Mouse (Mus musculus): ENCODE measurements around the gene Gnb5.

Gene Gnb5

DNA sequence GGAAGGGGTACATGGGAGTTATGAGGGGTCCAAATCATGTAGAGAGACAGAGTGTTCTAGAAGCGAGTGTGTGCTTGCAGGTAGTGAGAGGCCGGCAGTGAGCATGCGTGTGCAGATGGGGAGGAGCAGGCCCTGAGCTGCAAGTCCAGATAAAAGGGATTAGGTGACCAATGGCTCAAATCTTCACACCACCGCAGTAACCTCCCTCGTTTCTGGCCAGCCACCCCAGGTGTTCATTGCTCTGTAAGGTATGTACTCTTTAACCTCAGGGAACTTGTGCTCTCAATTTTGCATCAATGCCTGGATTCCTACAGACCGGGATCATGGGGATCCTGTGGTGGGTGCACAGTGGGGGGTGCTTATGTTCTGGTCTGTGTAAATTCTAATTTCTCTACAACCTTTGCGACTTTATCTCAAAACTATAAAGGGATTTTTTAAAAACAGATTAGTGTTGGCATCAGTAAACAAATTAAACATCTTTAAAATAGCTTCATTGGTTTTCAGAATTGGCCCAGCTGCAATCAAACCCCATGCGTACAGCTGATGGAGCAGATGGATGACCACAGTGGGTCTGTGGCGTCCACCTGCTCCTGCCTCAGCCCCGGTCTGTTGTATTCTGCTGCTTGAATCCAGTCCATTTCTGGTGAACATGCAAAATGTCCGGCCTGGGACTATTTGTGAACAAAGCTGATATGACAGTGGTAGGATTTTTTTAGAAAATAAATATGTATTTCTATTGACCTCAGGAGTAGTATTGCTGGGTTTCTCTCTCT is at the start of gene Gnb5:
TSS of gene Gnb5 (plus strand) at position 163 of the 773 bp plus-strand sequence.
- DNase-seq, result no peak

DNA sequence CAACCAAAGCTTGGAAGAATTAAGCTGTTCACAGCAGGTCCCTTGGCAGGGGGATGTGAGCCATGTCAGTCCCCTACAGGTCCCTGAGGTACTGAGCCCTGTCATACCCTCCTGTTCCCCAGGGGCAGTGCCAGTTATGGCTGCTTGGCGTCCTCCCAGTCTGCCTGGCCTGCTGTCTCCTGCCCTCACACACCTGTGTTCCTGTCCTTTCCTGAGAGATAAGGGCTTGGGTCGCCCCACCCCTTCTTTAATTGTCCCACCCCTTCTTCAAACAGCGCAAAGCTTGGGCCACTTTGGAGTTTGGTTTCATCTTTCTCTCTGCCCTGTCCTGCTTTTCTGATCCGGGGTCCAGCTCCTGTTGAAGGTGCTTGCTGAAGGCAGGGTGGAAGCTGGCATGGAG is 47.3 kb upstream of the Gnb5 start:
- DNase-seq, result no peak

GRCm38 (mm10) chr9:75259656-75260055 is 46.4 kb upstream of the Gnb5 start:
- DNase-seq, result no peak

DNA sequence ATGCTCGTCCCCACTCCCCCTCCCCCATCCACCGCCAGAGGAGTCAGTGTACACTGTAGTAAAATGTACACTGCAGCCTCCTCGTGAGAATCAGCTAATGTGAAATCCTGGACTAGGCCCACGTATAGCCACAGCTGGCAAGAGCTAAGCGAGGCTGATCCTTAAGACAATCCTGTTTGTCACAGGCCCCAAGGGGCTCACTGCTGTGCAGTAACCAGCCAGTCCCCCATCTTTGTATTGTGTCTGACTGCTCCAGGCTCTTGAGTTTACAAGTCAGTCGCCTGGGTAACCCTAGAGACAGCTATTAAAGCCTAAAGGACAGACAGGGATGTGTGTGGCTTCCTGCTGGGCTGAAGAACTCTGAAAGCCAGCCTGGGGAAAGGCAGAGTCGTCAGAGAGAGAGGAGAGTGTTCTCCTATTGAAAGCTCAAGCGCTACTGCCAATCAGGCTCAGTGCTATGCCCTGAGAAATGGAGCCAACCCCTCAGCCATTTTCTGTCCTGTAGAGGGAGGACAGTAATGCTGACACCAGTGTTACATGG is 44.7 kb upstream of the Gnb5 start:
- no peak for DNase-seq

- DNase-seq, result no peak
These were observed 43.8 kb upstream of the Gnb5 start for GRCm38 (mm10) chr9:75262235-75262826.

GRCm38 (mm10) chr9:75264008-75264718 is 41.9 kb upstream of the Gnb5 start:
- DNase-seq, result peak; percentile 48 to 67

DNA sequence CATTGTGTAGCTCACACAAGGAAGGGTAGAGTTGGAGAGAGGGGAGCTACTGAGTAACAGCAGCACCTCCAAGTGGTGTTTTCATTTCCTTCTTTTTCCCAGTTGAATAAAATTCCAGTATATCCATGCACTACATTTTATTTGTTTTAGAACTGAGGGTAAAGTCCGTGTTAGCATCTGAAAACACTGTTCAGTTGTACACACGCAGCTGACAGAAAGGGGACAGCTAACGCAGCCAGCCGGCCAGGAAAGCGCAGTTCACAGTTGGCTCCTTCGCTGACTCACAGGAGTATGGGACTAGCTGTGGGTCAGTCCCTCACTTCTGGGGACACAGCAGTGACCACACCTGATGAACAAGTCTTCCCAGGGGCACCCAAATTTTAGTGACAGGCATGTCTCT is 38.9 kb upstream of the Gnb5 start:
- no peak for DNase-seq

DNA sequence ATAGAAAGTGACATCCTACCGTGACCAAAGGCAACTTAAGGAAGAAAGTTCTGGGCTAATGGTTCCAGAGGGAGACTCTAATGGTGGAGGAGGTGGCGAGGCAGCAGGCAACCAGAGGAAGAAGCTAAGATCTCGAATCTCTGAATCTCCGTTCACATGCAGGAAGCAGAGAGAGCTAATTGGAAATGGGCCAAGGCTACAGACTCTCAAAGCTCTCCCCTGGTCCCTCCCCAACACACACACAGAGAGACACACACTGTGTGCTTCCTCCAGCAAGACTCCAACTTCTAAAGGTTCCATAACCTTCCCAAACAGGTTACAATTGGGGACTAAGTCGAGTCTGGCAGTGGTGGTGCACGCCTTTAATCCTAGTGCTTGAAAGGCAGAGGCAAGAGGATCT is 35.7 kb upstream of the Gnb5 start:
- DNase-seq, result no peak

GRCm38 (mm10) chr9:75271539-75271938 is 34.5 kb upstream of the Gnb5 start:
- DNase-seq, result no peak

GRCm38 (mm10) chr9:75273646-75274045 is 32.4 kb upstream of the Gnb5 start:
- DNase-seq, result no peak

- DNase-seq, result no peak
These were observed 31.6 kb upstream of the Gnb5 start for GRCm38 (mm10) chr9:75274486-75274885.

- DNase-seq, result no peak
These were observed 31.0 kb upstream of the Gnb5 start for GRCm38 (mm10) chr9:75275051-75275450.

DNA sequence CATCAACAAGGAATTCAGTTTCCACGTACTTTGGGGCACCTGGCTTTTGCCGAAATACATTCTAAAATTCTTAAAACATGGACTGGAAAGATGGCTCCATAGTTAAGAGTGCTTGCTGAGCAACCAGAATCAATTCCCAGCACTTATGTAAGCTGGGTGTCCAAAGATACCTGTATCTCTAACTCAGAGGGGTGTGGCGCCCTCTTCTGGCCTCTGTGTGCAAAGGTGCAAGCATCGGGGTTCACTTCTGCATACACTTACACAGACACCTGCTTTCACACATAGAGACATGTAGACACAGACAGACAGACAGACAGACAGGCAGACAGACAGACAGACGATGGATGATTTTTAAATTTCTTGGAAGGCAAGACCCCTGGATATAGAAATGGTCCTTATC is 25.3 kb upstream of the Gnb5 start:
- DNase-seq, result peak; percentile 42 to 51

- no peak for DNase-seq
These were observed 23.9 kb upstream of the Gnb5 start for GRCm38 (mm10) chr9:75282179-75282578.

GRCm38 (mm10) chr9:75282830-75283229 is 23.3 kb upstream of the Gnb5 start:
- peak in 1 of 2 experiments; percentile 33 for DNase-seq

- DNase-seq, result no peak
These were observed 22.5 kb upstream of the Gnb5 start for GRCm38 (mm10) chr9:75283636-75284035.

- DNase-seq, result no peak
These were observed 20.7 kb upstream of the Gnb5 start for GRCm38 (mm10) chr9:75285363-75285762.

DNA sequence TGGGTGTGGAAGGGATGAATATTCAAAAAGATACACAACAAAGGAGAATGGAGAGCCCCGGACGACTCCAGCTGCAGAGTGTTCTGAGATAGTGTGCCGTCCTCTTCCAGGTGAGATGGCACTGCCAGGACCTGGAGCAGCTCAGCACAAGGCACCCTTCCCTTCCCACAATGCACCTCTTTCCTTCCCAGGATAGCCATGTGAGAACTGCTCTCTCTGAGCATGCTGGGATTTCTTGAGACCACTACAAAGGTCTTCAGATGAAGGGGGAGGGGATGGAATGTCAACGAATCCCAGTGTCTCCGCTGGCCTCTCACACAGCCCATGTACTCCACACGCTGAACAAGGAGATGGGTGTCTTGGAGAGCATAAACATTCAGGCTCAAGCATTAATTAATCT is 18.5 kb upstream of the Gnb5 start:
- DNase-seq, result no peak

GRCm38 (mm10) chr9:75289545-75289944 is 16.5 kb upstream of the Gnb5 start:
- peak in 1 of 2 experiments; percentile 38 for DNase-seq

- DNase-seq, result no peak
These were observed 6.7 kb upstream of the Gnb5 start for GRCm38 (mm10) chr9:75299342-75299741.

DNA sequence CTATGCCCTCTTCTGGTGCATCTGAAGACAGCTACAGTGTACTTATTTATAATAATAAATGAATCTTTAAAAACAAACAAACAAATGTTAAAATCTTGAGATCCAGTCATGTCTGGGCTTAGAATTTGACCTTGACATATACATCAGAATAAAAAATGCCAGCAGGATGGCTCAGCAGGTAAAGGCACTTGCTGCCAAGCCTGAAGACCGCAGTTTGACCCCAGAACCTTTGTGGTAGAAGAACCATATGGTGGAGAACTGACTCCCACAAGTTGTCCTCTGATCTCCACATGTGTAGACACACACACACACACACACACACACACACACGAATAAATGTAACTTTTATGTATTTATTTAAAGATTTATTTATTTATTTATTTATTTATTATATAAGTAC is 3.1 kb upstream of the Gnb5 start:
- DNase-seq, result no peak

GRCm38 (mm10) chr9:75303701-75304261 is 2.3 kb upstream of the Gnb5 start:
- DNase-seq, result no peak

GRCm38 (mm10) chr9:75304286-75304685 is 1.8 kb upstream of the Gnb5 start:
- no peak for DNase-seq

All from lung, postnatal 4 days (tissue).